Mouse (Mus musculus): ENCODE measurements around the gene Spindoc. TPM values are rescaled to one million over a fixed set of nuclear protein-coding genes. Genes with fewer than 3 reads are reported as not detected.

Gene Spindoc
- total and polyA plus RNA-seq, 3 experiments, result 9.0 to 21.7 (median 10.6) TPM

GRCm38 (mm10) chr19:7315587-7315984 is 67.2 kb downstream of the Spindoc start:
- Histone ChIP-seq H3K9ac (ENCODE audit: insufficient read depth, low read depth) (no peak overlapping the region), H3K4me2 (ENCODE audit: insufficient read depth, low read depth, poor library complexity, severe bottlenecking) (no peak overlapping the region), H3K4me1 (ENCODE audit: control insufficient read depth in 1 of 2, insufficient read depth in 2 of 2) (peaks cover 11 to 59% of the 10 kb centered on the region in 2 experiments), H3K4me3 (replicated peaks in 1 of 3; ENCODE audit: low read depth in 2 of 3, low read length in 2 of 3, poor library complexity in 1 of 3) (no peak overlapping the region), H3K9me3 (replicated peaks; ENCODE audit: low read length) (no peaks in the 10 kb centered on the region), H3K27ac (ENCODE audit: insufficient read depth, low read depth) (no peak overlapping the region), H3K79me2 (replicated peaks; ENCODE audit: control insufficient read depth, extremely low read depth, insufficient read depth, poor library complexity, severe bottlenecking) (peaks cover 48% of the 10 kb centered on the region), H3K36me3 (replicated peaks in 1 of 2; ENCODE audit: control insufficient read depth in 1 of 2, insufficient read depth in 1 of 2, low read length in 1 of 2) (peaks cover 0 to 21% of the 10 kb centered on the region in 2 experiments), H3K27me3 (replicated peaks) (no peaks in the 10 kb centered on the region)
- no peak for DNase-seq (ENCODE audit: extremely low read depth)
- dilution Hi-C loops (cut with MboI; ENCODE audit: extremely low pct_ligation_motif_present, extremely low pct_unique_long_range_greater_than_20kb, low sequenced_read_pairs), result no loop called here
- TF ChIP-seq CHD2 (IDR thresholded peaks at IDR 0.05; ENCODE audit: low read length) (no peak), GABPA (IDR thresholded peaks at IDR 0.05; ENCODE audit: insufficient replicate concordance, low read depth, low read length) (no peak), TCF12 (IDR thresholded peaks at IDR 0.05; ENCODE audit: low read depth, low read length) (no peak), NRF1 (IDR thresholded peaks at IDR 0.05; ENCODE audit: low read depth, low read length) (no peak), IRF4 (IDR thresholded peaks at IDR 0.05; ENCODE audit: low read depth, low read length) (no peak), ELF1 (IDR thresholded peaks at IDR 0.05; ENCODE audit: low read depth, low read length) (no peak), SMC3 (IDR thresholded peaks at IDR 0.05; ENCODE audit: low read depth, low read length) (no peak), USF2 (conservative IDR thresholded peaks at IDR 0.05; ENCODE audit: low read depth, low read length) (no peak), JUN (IDR thresholded peaks at IDR 0.05; ENCODE audit: insufficient read depth, low read depth, low read length) (no peak), MAFK (IDR thresholded peaks at IDR 0.05; ENCODE audit: insufficient replicate concordance, low read length) (no peak), POLR2AphosphoS2 (IDR thresholded peaks at IDR 0.05; ENCODE audit: low read depth, low read length) (no peak), ZMIZ1 (IDR thresholded peaks at IDR 0.05; ENCODE audit: low read depth, low read length) (no peak), MAZ (IDR thresholded peaks at IDR 0.05; ENCODE audit: low read depth, low read length) (no peak), E2F4 (IDR thresholded peaks at IDR 0.05; ENCODE audit: insufficient replicate concordance, low read depth, low read length) (no peak), ZKSCAN1 (IDR thresholded peaks at IDR 0.05; ENCODE audit: borderline replicate concordance, low read depth, low read length) (no peak), SIN3A (IDR thresholded peaks at IDR 0.05; ENCODE audit: low read length) (no peak)
- in situ Hi-C loops (cut with MboI; ENCODE audit: low pct_ligation_motif_present, low pct_unique_long_range_greater_than_20kb, low sequenced_read_pairs), result no loop called here

DNA sequence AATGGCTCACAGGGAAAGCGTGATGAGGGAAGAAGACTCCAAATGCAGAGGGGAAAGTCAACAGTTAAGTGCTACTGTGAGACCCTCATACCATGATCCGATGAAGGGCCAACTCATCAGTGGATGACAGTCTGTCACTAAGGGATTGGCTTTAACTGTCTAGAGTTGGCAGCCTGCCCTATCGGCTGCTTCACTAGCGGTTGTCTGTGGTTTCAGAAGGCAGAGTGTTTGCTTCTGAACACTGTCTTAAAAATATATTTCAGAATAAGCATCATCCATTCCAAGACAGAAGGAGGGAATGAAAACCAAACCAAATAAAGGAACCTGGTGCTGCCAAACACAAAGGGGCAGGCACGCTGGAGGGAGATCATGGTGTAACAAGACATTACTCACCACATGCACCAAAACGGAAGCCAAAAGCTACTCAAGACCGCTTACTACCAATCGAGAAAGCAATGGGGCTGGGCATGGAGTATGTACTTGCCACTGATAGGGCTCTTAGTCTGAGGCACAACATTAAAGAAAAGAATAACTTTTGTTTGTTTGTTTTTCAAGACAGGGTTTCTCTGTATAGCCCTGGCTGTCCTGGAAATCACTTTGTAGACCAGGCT is 67.7 kb downstream of the Spindoc start:
- H3K4me3 ChIP-seq (replicated peaks in 1 of 3; ENCODE audit: low read depth in 2 of 3, low read length in 2 of 3, poor library complexity in 1 of 3), result no peak overlapping the region
- in situ Hi-C loops (cut with MboI; ENCODE audit: low pct_ligation_motif_present, low pct_unique_long_range_greater_than_20kb, low sequenced_read_pairs) (no loop called here), dilution Hi-C loops (cut with MboI; ENCODE audit: extremely low pct_ligation_motif_present, extremely low pct_unique_long_range_greater_than_20kb, low sequenced_read_pairs) (no loop called here)
- peaks cover 43% of the 10 kb centered on the region for H3K79me2 ChIP-seq (replicated peaks; ENCODE audit: control insufficient read depth, extremely low read depth, insufficient read depth, poor library complexity, severe bottlenecking)
- no peak overlapping the region for H3K4me2 ChIP-seq (ENCODE audit: insufficient read depth, low read depth, poor library complexity, severe bottlenecking)
- peaks cover 0 to 21% of the 10 kb centered on the region in 2 experiments for H3K36me3 ChIP-seq (replicated peaks in 1 of 2; ENCODE audit: control insufficient read depth in 1 of 2, insufficient read depth in 1 of 2, low read length in 1 of 2)
- H3K27ac ChIP-seq (ENCODE audit: insufficient read depth, low read depth), result no peak overlapping the region
- no peaks in the 10 kb centered on the region for H3K9me3 ChIP-seq (replicated peaks; ENCODE audit: low read length)
- H3K27me3 ChIP-seq (replicated peaks), result no peaks in the 10 kb centered on the region
- DNase-seq (ENCODE audit: extremely low read depth), result no peak
- peaks cover 16 to 64% of the 10 kb centered on the region in 2 experiments for H3K4me1 ChIP-seq (ENCODE audit: control insufficient read depth in 1 of 2, insufficient read depth in 2 of 2)
- TF ChIP-seq IRF4 (IDR thresholded peaks at IDR 0.05; ENCODE audit: low read depth, low read length) (no peak), ELF1 (IDR thresholded peaks at IDR 0.05; ENCODE audit: low read depth, low read length) (no peak), TCF12 (IDR thresholded peaks at IDR 0.05; ENCODE audit: low read depth, low read length) (no peak), MYC (IDR thresholded peaks at IDR 0.05; ENCODE audit: low read depth, low read length) (no peak), MXI1 (IDR thresholded peaks at IDR 0.05; ENCODE audit: low read depth, low read length) (no peak), MAFK (IDR thresholded peaks at IDR 0.05; ENCODE audit: insufficient replicate concordance, low read length) (no peak), MEF2A (IDR thresholded peaks at IDR 0.05; ENCODE audit: borderline replicate concordance, low read depth, low read length) (no peak), POLR2A (IDR thresholded peaks at IDR 0.05; ENCODE audit: low read depth, low read length) (no peak), ZKSCAN1 (IDR thresholded peaks at IDR 0.05; ENCODE audit: borderline replicate concordance, low read depth, low read length) (no peak), CHD2 (IDR thresholded peaks at IDR 0.05; ENCODE audit: low read length) (no peak), ZNF384 (IDR thresholded peaks at IDR 0.05; ENCODE audit: low read depth, low read length) (no peak)
- no peak overlapping the region for H3K9ac ChIP-seq (ENCODE audit: insufficient read depth, low read depth)

Data from CH12.LX (cell line).